Mouse (Mus musculus) embryonic facial prominence, embryonic 11.5 days (tissue): ENCODE results near the gene Ociad1. TPM values are rescaled to one million over a fixed set of nuclear protein-coding genes. Genes with fewer than 3 reads are reported as not detected.
"Not testable (repeated sequence)": the region's sequence is repeated elsewhere in the genome, so short reads cannot be mapped to it uniquely, and the experiment has no call there.

Source experiments
- ATAC-seq: fragments of 200-750 bp; cut with Nextera tagmentation; replicated peaks from 2 replicates; pipeline ENCODE4 v1.8.0; 2017; ENCODE audit warnings: low read depth; ENCODE audit not compliant: insufficient number of reproducible peaks, low FRiP score, low TSS enrichment
- DNase-seq: peaks from one replicate; pipeline ENCODE4 v3.0.0-alpha.2; 2015; ENCODE audit warnings: low spot score
- H3K27ac ChIP-seq: fragments of 300-500 bp; sonication (generic); replicated peaks from 2 replicates; pipeline ENCODE4 v1.5.1; 2014; ENCODE audit warnings: mild to moderate bottlenecking, low read depth, low read length, control low read depth
- H3K27me3 ChIP-seq: fragments of 300-500 bp; sonication (generic); 2 replicates; pipeline ENCODE4 v1.6.1; 2014; ENCODE audit warnings: mild to moderate bottlenecking, low read length, moderate library complexity, mixed read lengths; ENCODE audit not compliant: control insufficient read depth, insufficient read depth
- H3K36me3 ChIP-seq: fragments of 300-500 bp; sonication (generic); replicated peaks from 2 replicates; pipeline ENCODE4 v1.6.1; 2014; ENCODE audit warnings: low read depth, mild to moderate bottlenecking, low read length, moderate library complexity, mixed read lengths; ENCODE audit not compliant: control insufficient read depth, insufficient read depth
- H3K4me1 ChIP-seq: fragments of 300-500 bp; sonication (generic); 2 replicates; pipeline ENCODE4 v1.6.1; 2014; ENCODE audit warnings: low read length, mixed read lengths; ENCODE audit not compliant: control insufficient read depth, insufficient read depth
- H3K4me2 ChIP-seq: fragments of 300-500 bp; sonication (generic); 2 replicates; pipeline ENCODE4 v1.6.1; 2014; ENCODE audit warnings: low read depth, mild to moderate bottlenecking, control low read depth, low read length, moderate library complexity
- H3K4me3 ChIP-seq: fragments of 300-500 bp; sonication (generic); 2 replicates; pipeline ENCODE4 v1.5.1; 2014; ENCODE audit warnings: low read depth, low read length, control low read depth
- H3K9ac ChIP-seq: fragments of 300-500 bp; sonication (generic); replicated peaks from 2 replicates; pipeline ENCODE4 v1.6.1; 2014; ENCODE audit warnings: mild to moderate bottlenecking, control low read depth, low read length
- H3K9me3 ChIP-seq: fragments of 300-500 bp; sonication (generic); replicated peaks from 2 replicates; pipeline ENCODE4 v1.6.1; 2016; ENCODE audit warnings: mild to moderate bottlenecking, low read length, inconsistent platforms, mixed read lengths; ENCODE audit not compliant: control insufficient read depth
- WGBS: fragments of 180-500 bp; shearing (Covaris S2); extraction: QIAGEN DNeasy Blood & Tissue Kit; methylation state at CpG from one replicate; pipeline ENCODE4 v1.1.7; 2014; 5-methylcytosine and 5-hydroxymethylcytosine counted together
- polyA plus RNA-seq: library from polyadenylated mRNA; unstranded; fragments of >200 nt; fragmentation: Nextera tagmentation; extraction: Ambion mirVana; gene quantifications from 2 replicates; pipeline ENCODE4 v1.2.1, GENCODE M21; 2014

The Ociad1 gene
- polyA plus RNA-seq, 1 experiment from 2014 or later: 158 TPM

- DNase-seq: no peak
Observed at GRCm38 (mm10) chr5:73307297-73307696, 14.7 kb downstream of the Ociad1 start.

GRCm38 (mm10) chr5:73309496-73309895 is 16.9 kb downstream of the Ociad1 start:
- DNase-seq (no peak), ATAC-seq (no peak)
- no peaks in the 10 kb centered on the region for H3K9me3 ChIP-seq
- H3K36me3 ChIP-seq: peaks cover 14% of the 10 kb centered on the region
- H3K4me2 ChIP-seq: no peak overlapping the region
- H3K27ac ChIP-seq: no peak overlapping the region
- no peak overlapping the region for H3K9ac ChIP-seq
- no peaks in the 10 kb centered on the region for H3K4me1 ChIP-seq
- WGBS: 90% methylated on average over 4 of the region's 4 CpGs
- H3K27me3 ChIP-seq: no peaks in the 10 kb centered on the region
- H3K4me3 ChIP-seq: no peak overlapping the region

More at GRCm38 (mm10) chr5:73307297-73307696, 14.7 kb downstream of the Ociad1 start:
- Histone ChIP-seq H3K4me1 (no peaks in the 10 kb centered on the region), H3K27me3 (no peaks in the 10 kb centered on the region), H3K9ac (no peak overlapping the region), H3K4me2 (no peak overlapping the region), H3K9me3 (no peaks in the 10 kb centered on the region), H3K36me3 (peaks cover 11% of the 10 kb centered on the region; the same call in 1 of the 2 replicates), H3K4me3 (no peak overlapping the region), H3K27ac (no peak overlapping the region)
- ATAC-seq: no peak
- 96% methylated on average over 3 of the region's 3 CpGs for WGBS

- peaks cover 13% of the 10 kb centered on the region for H3K36me3 ChIP-seq
Observed at GRCm38 (mm10) chr5:73310401-73310800, 17.8 kb downstream of the Ociad1 start.

GRCm38 (mm10) chr5:73311458-73311857 is 18.9 kb downstream of the Ociad1 start:
- Histone ChIP-seq H3K4me1 (no peaks in the 10 kb centered on the region), H3K4me3 (no peak overlapping the region), H3K4me2 (no peak overlapping the region), H3K9me3 (no peaks in the 10 kb centered on the region), H3K36me3 (peaks cover 13% of the 10 kb centered on the region), H3K27ac (no peak overlapping the region), H3K9ac (no peak overlapping the region), H3K27me3 (no peaks in the 10 kb centered on the region)
- DNase-seq (no peak), ATAC-seq (no peak)
- 92% methylated on average over 5 of the region's 5 CpGs for WGBS

More at GRCm38 (mm10) chr5:73310401-73310800, 17.8 kb downstream of the Ociad1 start:
- ATAC-seq (no peak), DNase-seq (no peak)
- H3K4me2 ChIP-seq: no peak overlapping the region
- no peak overlapping the region for H3K27ac ChIP-seq
- no peaks in the 10 kb centered on the region for H3K9me3 ChIP-seq
- WGBS: 100% methylated on average over 1 of the region's 1 CpGs
- H3K4me3 ChIP-seq: no peak overlapping the region
- H3K4me1 ChIP-seq: no peaks in the 10 kb centered on the region
- no peak overlapping the region for H3K9ac ChIP-seq
- no peaks in the 10 kb centered on the region for H3K27me3 ChIP-seq

- Histone ChIP-seq H3K4me1 (no peaks in the 10 kb centered on the region), H3K9me3 (no peaks in the 10 kb centered on the region), H3K27me3 (no peaks in the 10 kb centered on the region), H3K36me3 (peaks cover 10% of the 10 kb centered on the region), H3K4me3 (no peak overlapping the region), H3K9ac (no peak overlapping the region), H3K27ac (no peak overlapping the region), H3K4me2 (no peak overlapping the region)
- DNase-seq (no peak), ATAC-seq (no peak)
- 91% methylated on average over 10 of the region's 10 CpGs for WGBS
Observed at GRCm38 (mm10) chr5:73313591-73313990, 21.0 kb downstream of the Ociad1 start.

- Histone ChIP-seq H3K36me3 (peaks cover 8% of the 10 kb centered on the region), H3K4me2 (no peak overlapping the region), H3K27me3 (no peaks in the 10 kb centered on the region), H3K9me3 (no peaks in the 10 kb centered on the region), H3K27ac (no peak overlapping the region), H3K9ac (no peak overlapping the region), H3K4me1 (no peaks in the 10 kb centered on the region), H3K4me3 (no peak overlapping the region)
- DNase-seq (no peak), ATAC-seq (no peak)
- WGBS: 100% methylated on average over 2 of the region's 2 CpGs
Observed at GRCm38 (mm10) chr5:73314654-73315053, 22.1 kb downstream of the Ociad1 start.

- peaks cover under 1% of the 10 kb centered on the region for H3K36me3 ChIP-seq
- H3K4me2 ChIP-seq: no peak overlapping the region
- no peak for ATAC-seq
- DNase-seq: no peak
- no peak overlapping the region for H3K27ac ChIP-seq
- H3K4me3 ChIP-seq: no peak overlapping the region
- H3K4me1 ChIP-seq: no peaks in the 10 kb centered on the region
- no peak overlapping the region for H3K9ac ChIP-seq
- H3K9me3 ChIP-seq: no peaks in the 10 kb centered on the region
- WGBS: 94% methylated on average over 5 of the region's 5 CpGs
- no peaks in the 10 kb centered on the region for H3K27me3 ChIP-seq
Observed at GRCm38 (mm10) chr5:73319306-73319705, 26.7 kb downstream of the Ociad1 start.

- not testable (repeated sequence) for DNase-seq, ATAC-seq, H3K9ac ChIP-seq, H3K4me1 ChIP-seq, H3K4me3 ChIP-seq, H3K4me2 ChIP-seq, H3K9me3 ChIP-seq, H3K36me3 ChIP-seq, H3K27me3 ChIP-seq, H3K27ac ChIP-seq
- 97% methylated on average over 1 of the region's 1 CpGs for WGBS
Observed at GRCm38 (mm10) chr5:73322684-73323083, 30.1 kb downstream of the Ociad1 start.
